Mouse (Mus musculus): ENCODE results near the gene Troap. TPM values are rescaled to one million over a fixed set of nuclear protein-coding genes. Genes with fewer than 3 reads are reported as not detected.
"Not testable (repeated sequence)": the region's sequence is repeated elsewhere in the genome, so short reads cannot be mapped to it uniquely, and the experiment has no call there.

Gene Troap
- total RNA-seq, 1 experiment = 27.8 TPM

- DNase-seq (ENCODE audit: low read depth, low spot score) = no peak
- peaks cover 0 to 4% of the 10 kb centered on the region in 2 experiments; a peak in 1 of 4 replicates for H3K4me1 ChIP-seq (ENCODE audit: control insufficient read depth in 2 of 2, insufficient read depth in 2 of 2, low read length in 2 of 2, poor library complexity in 1 of 2)
- peaks cover 6% of the 10 kb centered on the region for H3K36me3 ChIP-seq (ENCODE audit: control insufficient read depth, insufficient read depth, low read length, poor library complexity, severe bottlenecking)
- no peak overlapping the region for H3K27ac ChIP-seq (ENCODE audit: insufficient read depth, low read depth, low read length, poor library complexity, severe bottlenecking)
- in situ Hi-C loops (cut with MboI; ENCODE audit: low sequenced_read_pairs in 2 of 2, unreplicated experiment in 2 of 2) = no loop called here
- no peak overlapping the region for H3K4me3 ChIP-seq (ENCODE audit: insufficient read depth in 1 of 2, low read depth in 1 of 2, low read length in 2 of 2, poor library complexity in 1 of 2, severe bottlenecking in 1 of 2)
- TF ChIP-seq ZC3H11A (IDR thresholded peaks at IDR 0.05; ENCODE audit: borderline replicate concordance, low read depth, low read length) = no peak
- no peak for TF ChIP-seq MAFK (IDR thresholded peaks at IDR 0.05; ENCODE audit: insufficient read depth, low read depth, low read length)
- TF ChIP-seq CHD2 (IDR thresholded peaks at IDR 0.05; ENCODE audit: low read depth, low read length) = no peak
- no peak for TF ChIP-seq ZNF384 (IDR thresholded peaks at IDR 0.05; ENCODE audit: low read depth, low read length)
- no peak for TF ChIP-seq HCFC1 (IDR thresholded peaks at IDR 0.05; ENCODE audit: borderline replicate concordance, insufficient read depth, low read length)
- H3K9me3 ChIP-seq (ENCODE audit: control insufficient read depth, insufficient read depth, low read depth, low read length) = no peaks in the 10 kb centered on the region
- H3K9ac ChIP-seq (ENCODE audit: insufficient read depth, low read depth, low read length, poor library complexity, severe bottlenecking) = no peak overlapping the region
Observed at GRCm38 (mm10) chr15:99071988-99072387, 2.4 kb upstream of the Troap start.

GRCm38 (mm10) chr15:99074600-99075333 lies 392 bp downstream of the Troap start:
- peaks cover 0 to 4% of the 10 kb centered on the region in 2 experiments; a peak in 1 of 4 replicates for H3K4me1 ChIP-seq (ENCODE audit: control insufficient read depth in 2 of 2, insufficient read depth in 2 of 2, low read length in 2 of 2, poor library complexity in 1 of 2)
- peak overlapping the region; percentile 58 for H3K27ac ChIP-seq (ENCODE audit: insufficient read depth, low read depth, low read length, poor library complexity, severe bottlenecking)
- H3K9ac ChIP-seq (ENCODE audit: insufficient read depth, low read depth, low read length, poor library complexity, severe bottlenecking) = peak overlapping the region; percentile 93
- DNase-seq (ENCODE audit: low read depth, low spot score) = peak; percentile 96
- no peaks in the 10 kb centered on the region for H3K9me3 ChIP-seq (ENCODE audit: control insufficient read depth, insufficient read depth, low read depth, low read length)
- H3K4me3 ChIP-seq (ENCODE audit: insufficient read depth in 1 of 2, low read depth in 1 of 2, low read length in 2 of 2, poor library complexity in 1 of 2, severe bottlenecking in 1 of 2) = peak overlapping the region; percentile 86 to 99
- no peak for TF ChIP-seq ZC3H11A (IDR thresholded peaks at IDR 0.05; ENCODE audit: borderline replicate concordance, low read depth, low read length)
- TF ChIP-seq ZNF384 (IDR thresholded peaks at IDR 0.05; ENCODE audit: low read depth, low read length) = no peak
- TF ChIP-seq CHD2 (IDR thresholded peaks at IDR 0.05; ENCODE audit: low read depth, low read length) = peak; percentile 95
- peak; percentile 21; the same call in 1 of the 2 replicates for TF ChIP-seq HCFC1 (IDR thresholded peaks at IDR 0.05; ENCODE audit: borderline replicate concordance, insufficient read depth, low read length)
- TF ChIP-seq MAFK (IDR thresholded peaks at IDR 0.05; ENCODE audit: insufficient read depth, low read depth, low read length) = no peak
- peaks cover 23% of the 10 kb centered on the region for H3K36me3 ChIP-seq (ENCODE audit: control insufficient read depth, insufficient read depth, low read length, poor library complexity, severe bottlenecking)
- in situ Hi-C loops (cut with MboI; ENCODE audit: low sequenced_read_pairs in 2 of 2, unreplicated experiment in 2 of 2) = loop anchor here in 1 of 2 experiments (25.0 kb wide), 1 partner anchor 287 kb away; the partner anchor contains the start of genes Wnt1 and Wnt10b

- DNase-seq (ENCODE audit: low read depth, low spot score); H3K4me1 ChIP-seq (ENCODE audit: control insufficient read depth in 2 of 2, insufficient read depth in 2 of 2, low read length in 2 of 2, poor library complexity in 1 of 2); H3K9ac ChIP-seq (ENCODE audit: insufficient read depth, low read depth, low read length, poor library complexity, severe bottlenecking); H3K4me3 ChIP-seq (ENCODE audit: insufficient read depth in 1 of 2, low read depth in 1 of 2, low read length in 2 of 2, poor library complexity in 1 of 2, severe bottlenecking in 1 of 2); H3K27ac ChIP-seq (ENCODE audit: insufficient read depth, low read depth, low read length, poor library complexity, severe bottlenecking); H3K9me3 ChIP-seq (ENCODE audit: control insufficient read depth, insufficient read depth, low read depth, low read length): not testable (repeated sequence)
- in situ Hi-C loops (cut with MboI; ENCODE audit: low sequenced_read_pairs in 2 of 2, unreplicated experiment in 2 of 2) = loop anchor here in 1 of 2 experiments (25.0 kb wide), 1 partner anchor 289 kb away; the partner anchor contains the start of genes Wnt1 and Wnt10b
- H3K36me3 ChIP-seq (ENCODE audit: control insufficient read depth, insufficient read depth, low read length, poor library complexity, severe bottlenecking) = peaks cover 30% of the 10 kb centered on the region
Observed at GRCm38 (mm10) chr15:99076011-99076410, 1.6 kb downstream of the Troap start.

GRCm38 (mm10) chr15:99078181-99078910 lies 4.0 kb downstream of the Troap start:
- in situ Hi-C loops (cut with MboI; ENCODE audit: low sequenced_read_pairs in 2 of 2, unreplicated experiment in 2 of 2) = loop anchor here in 1 of 2 experiments (25.0 kb wide), 1 partner anchor 291 kb away; the partner anchor contains the start of genes Wnt1 and Wnt10b
- no peak overlapping the region for H3K4me3 ChIP-seq (ENCODE audit: insufficient read depth in 1 of 2, low read depth in 1 of 2, low read length in 2 of 2, poor library complexity in 1 of 2, severe bottlenecking in 1 of 2)
- H3K9me3 ChIP-seq (ENCODE audit: control insufficient read depth, insufficient read depth, low read depth, low read length) = no peaks in the 10 kb centered on the region
- no peak for DNase-seq (ENCODE audit: low read depth, low spot score)
- H3K27ac ChIP-seq (ENCODE audit: insufficient read depth, low read depth, low read length, poor library complexity, severe bottlenecking) = no peak overlapping the region
- no peak overlapping the region for H3K9ac ChIP-seq (ENCODE audit: insufficient read depth, low read depth, low read length, poor library complexity, severe bottlenecking)
- H3K4me1 ChIP-seq (ENCODE audit: control insufficient read depth in 2 of 2, insufficient read depth in 2 of 2, low read length in 2 of 2, poor library complexity in 1 of 2) = peaks cover 0 to 7% of the 10 kb centered on the region in 2 experiments; a peak in 2 of 4 replicates
- H3K36me3 ChIP-seq (ENCODE audit: control insufficient read depth, insufficient read depth, low read length, poor library complexity, severe bottlenecking) = peaks cover 49% of the 10 kb centered on the region
- no peak for TF ChIP-seq ZC3H11A (IDR thresholded peaks at IDR 0.05; ENCODE audit: borderline replicate concordance, low read depth, low read length)
- TF ChIP-seq ZNF384 (IDR thresholded peaks at IDR 0.05; ENCODE audit: low read depth, low read length) = no peak
- TF ChIP-seq HCFC1 (IDR thresholded peaks at IDR 0.05; ENCODE audit: borderline replicate concordance, insufficient read depth, low read length) = no peak
- TF ChIP-seq CHD2 (IDR thresholded peaks at IDR 0.05; ENCODE audit: low read depth, low read length) = no peak
- no peak for TF ChIP-seq MAFK (IDR thresholded peaks at IDR 0.05; ENCODE audit: insufficient read depth, low read depth, low read length)

Measured in ES-E14 (cell line).